Mouse (Mus musculus) liver, adult 2 months (tissue): ENCODE data around the gene Thbs3. TPM values are rescaled to one million over a fixed set of nuclear protein-coding genes. Genes with fewer than 3 reads are reported as not detected.
"Not testable (repeated sequence)": the region's sequence is repeated elsewhere in the genome, so short reads cannot be mapped to it uniquely, and the experiment has no call there.

Experiments used
- DNase-seq: peaks from one replicate; pipeline ENCODE4 v3.0.0-alpha.2; 2011; ENCODE audit warnings: low read depth, low spot score; ENCODE audit errors: extremely low read depth
- H3K27ac ChIP-seq: fragments of 200-500 bp; replicated peaks from 2 replicates; pipeline ENCODE4 v1.5.1; 2012; ENCODE audit warnings: low read depth, mild to moderate bottlenecking, control low read depth, inconsistent platforms, low read length; ENCODE audit not compliant: insufficient read depth
- H3K27me3 ChIP-seq: fragments of 200-500 bp; 2 replicates; pipeline ENCODE4 v1.6.1; 2012; ENCODE audit warnings: mild to moderate bottlenecking, moderate library complexity, low read length, inconsistent platforms; ENCODE audit not compliant: control insufficient read depth, insufficient read depth
- H3K36me3 ChIP-seq: fragments of 200-500 bp; 2 replicates; pipeline ENCODE4 v1.6.1; 2012; ENCODE audit warnings: low read length, inconsistent platforms; ENCODE audit not compliant: control insufficient read depth, insufficient read depth
- H3K4me1 ChIP-seq: fragments of 200-500 bp; 2 replicates; pipeline ENCODE4 v1.6.1; 2011; ENCODE audit warnings: low read length; ENCODE audit not compliant: control insufficient read depth, insufficient read depth
- H3K4me3 ChIP-seq: fragments of 200-500 bp; 2 replicates; pipeline ENCODE4 v1.5.1; 2011; ENCODE audit warnings: low read depth, mild to moderate bottlenecking, control low read depth, low read length, moderate library complexity; ENCODE audit not compliant: insufficient read depth
- H3K79me2 ChIP-seq: fragments of 200-500 bp; 2 replicates; pipeline ENCODE4 v1.6.1; 2012; ENCODE audit warnings: inconsistent platforms, mild to moderate bottlenecking, low read length, moderate library complexity; ENCODE audit not compliant: control insufficient read depth, insufficient read depth
- H3K9ac ChIP-seq: fragments of 200-500 bp; 2 replicates; pipeline ENCODE4 v1.6.1; 2012; ENCODE audit warnings: low read depth, mild to moderate bottlenecking, control low read depth, inconsistent platforms, low read length
- CTCF ChIP-seq: fragments of 200-500 bp; IDR thresholded peaks from 2 replicates; pipeline ENCODE4 v1.5.1; 2011; ENCODE audit warnings: low read depth, low read length, control low read depth
- POLR2A ChIP-seq: fragments of 200-500 bp; IDR thresholded peaks from 2 replicates; pipeline ENCODE4 v1.6.1; 2011; ENCODE audit warnings: low read length, control low read depth; ENCODE audit not compliant: insufficient read depth; ENCODE audit errors: extremely low read depth
- WGBS: fragments of 180-500 bp; shearing (Covaris S2); methylation state at CpG from one replicate; pipeline ENCODE4 v1.1.7; 2018; 5-methylcytosine and 5-hydroxymethylcytosine counted together
- polyA plus RNA-seq: library from polyadenylated mRNA; depleted of rRNA; stranded (reverse); fragments of >200 nt; gene quantifications from 2 replicates; pipeline ENCODE4 v1.2.3, GENCODE M21; 2012
- total RNA-seq: library from RNA; depleted of rRNA; stranded (reverse); fragments of >200 nt; gene quantifications from 2 replicates; pipeline ENCODE4 v1.2.3, GENCODE M21; 2014

Thbs3 gene
- total and polyA plus RNA-seq, 2 experiments: 0.92 to 1.2 TPM

- no peak overlapping the region for H3K9ac ChIP-seq
- no peaks in the 10 kb centered on the region; the same call in 1 of the 2 replicates for H3K4me1 ChIP-seq
- peak; percentile 28 for DNase-seq
- no peak for TF ChIP-seq CTCF
- no peak for TF ChIP-seq POLR2A
- 52% methylated on average over 13 of the region's 13 CpGs for WGBS
- no peak overlapping the region for H3K27ac ChIP-seq
- no peaks in the 10 kb centered on the region for H3K27me3 ChIP-seq
- H3K79me2 ChIP-seq: no peaks in the 10 kb centered on the region
- H3K36me3 ChIP-seq: peaks cover 7% of the 10 kb centered on the region; the same call in 1 of the 2 replicates
- no peak overlapping the region for H3K4me3 ChIP-seq
Observed at GRCm38 (mm10) chr3:89210162-89210561, 4.8 kb upstream of the Thbs3 start.

GRCm38 (mm10) chr3:89210731-89211130 lies 4.2 kb upstream of the Thbs3 start:
- no peak for TF ChIP-seq CTCF
- TF ChIP-seq POLR2A: no peak
- peaks cover 5% of the 10 kb centered on the region; the same call in 1 of the 2 replicates for H3K36me3 ChIP-seq
- H3K9ac ChIP-seq: no peak overlapping the region
- WGBS: 56% methylated on average over 7 of the region's 7 CpGs
- no peak overlapping the region for H3K4me3 ChIP-seq
- DNase-seq: no peak
- H3K4me1 ChIP-seq: no peaks in the 10 kb centered on the region; the same call in 1 of the 2 replicates
- H3K79me2 ChIP-seq: no peaks in the 10 kb centered on the region
- no peak overlapping the region for H3K27ac ChIP-seq
- no peaks in the 10 kb centered on the region for H3K27me3 ChIP-seq

GRCm38 (mm10) chr3:89213803-89214530 lies 1.0 kb upstream of the Thbs3 start:
- peak overlapping the region; percentile 62 for H3K27ac ChIP-seq
- no peaks in the 10 kb centered on the region for H3K27me3 ChIP-seq
- H3K79me2 ChIP-seq: no peaks in the 10 kb centered on the region
- H3K4me3 ChIP-seq: peak overlapping the region; percentile 96
- DNase-seq: peak; percentile 78
- H3K36me3 ChIP-seq: no peaks in the 10 kb centered on the region; the same call in 1 of the 2 replicates
- TF ChIP-seq POLR2A (0 out of 2 replicates have a peak, but pooled peaks have one; percentile 19), CTCF (no peak)
- under 1% methylated on average over 69 of the region's 69 CpGs for WGBS
- H3K9ac ChIP-seq: peak overlapping the region; percentile 77
- H3K4me1 ChIP-seq: no peaks in the 10 kb centered on the region; the same call in 1 of the 2 replicates

- WGBS: under 1% methylated on average over 6 of the region's 6 CpGs
- DNase-seq: peak; percentile 53
- H3K27ac ChIP-seq: no peak overlapping the region
- TF ChIP-seq CTCF: peak; percentile 91
- no peak for TF ChIP-seq POLR2A
- H3K36me3 ChIP-seq: no peaks in the 10 kb centered on the region
- H3K9ac ChIP-seq: no peak overlapping the region
- H3K27me3 ChIP-seq: no peaks in the 10 kb centered on the region
- H3K4me1 ChIP-seq: no peaks in the 10 kb centered on the region; the same call in 1 of the 2 replicates
- H3K79me2 ChIP-seq: no peaks in the 10 kb centered on the region
- no peak overlapping the region for H3K4me3 ChIP-seq
Observed at GRCm38 (mm10) chr3:89215853-89216252, 873 bp downstream of the Thbs3 start.

GRCm38 (mm10) chr3:89216407-89216806 lies 1.4 kb downstream of the Thbs3 start:
- H3K27ac ChIP-seq, H3K4me1 ChIP-seq, H3K9ac ChIP-seq, H3K4me3 ChIP-seq, H3K36me3 ChIP-seq, H3K27me3 ChIP-seq, DNase-seq, H3K79me2 ChIP-seq: not testable (repeated sequence)
- 68% methylated on average over 7 of the region's 7 CpGs for WGBS

- no peaks in the 10 kb centered on the region for H3K79me2 ChIP-seq
- H3K9ac ChIP-seq: no peak overlapping the region
- WGBS: 85% methylated on average over 1 of the region's 1 CpGs
- no peaks in the 10 kb centered on the region for H3K36me3 ChIP-seq
- TF ChIP-seq CTCF (no peak), POLR2A (no peak)
- DNase-seq: no peak
- no peak overlapping the region for H3K27ac ChIP-seq
- no peak overlapping the region for H3K4me3 ChIP-seq
- no peaks in the 10 kb centered on the region for H3K27me3 ChIP-seq
- H3K4me1 ChIP-seq: no peaks in the 10 kb centered on the region; the same call in 1 of the 2 replicates
Observed at GRCm38 (mm10) chr3:89218271-89218670, 3.3 kb downstream of the Thbs3 start.
